Mouse (Mus musculus) frontal cortex, postnatal 25 days (tissue): Measurements from ENCODE around the gene Slc47a2.

Source experiments
- DNase-seq, 2 experiments: peaks; one replicate each; pipeline ENCODE4 v3.0.0; 2022; ENCODE audit warnings: low spot score in 2 of 2

Slc47a2 gene

DNA sequence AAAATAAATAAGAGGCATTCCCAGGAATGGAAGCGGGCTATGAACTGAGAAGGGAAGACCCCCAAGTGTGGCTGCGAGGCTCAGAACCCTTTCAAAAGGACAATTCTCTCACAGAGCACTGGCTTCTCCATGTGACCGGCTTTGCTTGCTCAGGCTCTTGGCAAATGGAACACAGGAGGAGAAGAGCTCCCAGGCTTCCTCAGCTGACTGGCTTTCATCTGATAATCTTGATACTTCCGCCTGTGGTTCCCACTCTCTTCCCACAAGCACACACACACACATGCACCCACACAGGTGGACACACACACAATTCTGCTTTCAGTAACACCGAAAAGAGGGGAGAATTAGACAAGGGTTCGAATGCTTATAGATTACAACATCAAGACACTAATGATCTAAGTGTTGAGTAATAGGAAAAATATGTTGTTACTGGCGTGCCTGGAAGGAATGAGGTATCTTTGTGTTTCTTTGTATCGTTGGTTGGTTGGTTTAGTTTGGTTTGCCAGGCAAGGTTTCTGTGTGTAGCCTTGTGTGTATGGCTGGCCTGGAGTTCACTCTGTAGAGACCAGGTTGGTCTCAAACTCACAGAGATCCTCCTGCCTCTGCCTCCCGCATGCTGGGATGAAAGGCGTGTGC, 59.1 kb downstream of the Slc47a2 start:
- no peak for DNase-seq

DNA sequence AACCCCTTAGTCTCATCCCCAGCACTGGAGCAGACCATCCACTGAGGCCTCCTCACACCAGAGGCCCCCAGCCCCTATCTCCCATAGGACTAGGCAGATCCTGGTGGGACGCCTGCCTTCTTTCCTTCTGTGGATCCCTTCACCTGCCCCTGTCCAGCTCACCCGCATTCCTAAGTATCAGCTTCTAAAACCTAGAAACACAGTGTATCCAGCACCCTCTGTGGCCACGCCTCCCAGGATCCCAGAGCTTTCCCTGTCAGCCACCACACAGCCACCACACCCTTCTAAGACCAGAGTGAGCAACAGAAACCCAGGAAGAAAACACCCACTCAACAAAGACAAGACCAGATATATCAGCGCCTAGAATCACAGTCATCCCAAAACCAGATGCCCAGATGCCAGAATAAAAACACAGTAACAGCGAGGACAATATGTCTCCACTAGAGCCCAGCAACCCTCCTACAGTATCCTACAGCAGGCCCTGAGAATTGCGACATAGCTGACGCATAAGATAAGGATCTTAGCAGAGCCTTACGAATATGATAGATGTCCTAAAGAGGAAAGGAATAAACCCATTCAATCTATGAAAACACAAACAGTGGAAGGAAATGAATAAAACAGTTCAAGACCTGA, 64.1 kb downstream of the Slc47a2 start:
- no peak for DNase-seq

DNA sequence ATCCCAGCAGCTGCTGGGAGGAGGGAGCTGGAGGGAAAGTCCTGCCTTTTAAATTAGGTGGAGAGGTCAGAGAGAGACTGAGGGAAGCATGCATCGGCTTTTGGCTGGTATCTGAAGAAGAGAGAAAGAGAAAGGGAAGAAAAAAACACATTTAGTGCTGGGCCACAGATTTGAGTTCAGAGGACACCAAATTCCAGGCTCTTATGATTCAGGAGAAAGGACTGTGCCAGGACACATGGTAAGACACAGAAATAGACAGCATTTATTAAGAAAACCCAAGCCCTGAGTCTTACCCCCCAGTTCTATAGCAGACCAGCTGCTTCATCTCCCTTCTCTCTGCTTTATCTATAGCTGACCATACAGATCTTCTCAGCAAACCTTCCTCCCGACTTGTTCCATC, 64.7 kb downstream of the Slc47a2 start:
- DNase-seq: no peak

DNA sequence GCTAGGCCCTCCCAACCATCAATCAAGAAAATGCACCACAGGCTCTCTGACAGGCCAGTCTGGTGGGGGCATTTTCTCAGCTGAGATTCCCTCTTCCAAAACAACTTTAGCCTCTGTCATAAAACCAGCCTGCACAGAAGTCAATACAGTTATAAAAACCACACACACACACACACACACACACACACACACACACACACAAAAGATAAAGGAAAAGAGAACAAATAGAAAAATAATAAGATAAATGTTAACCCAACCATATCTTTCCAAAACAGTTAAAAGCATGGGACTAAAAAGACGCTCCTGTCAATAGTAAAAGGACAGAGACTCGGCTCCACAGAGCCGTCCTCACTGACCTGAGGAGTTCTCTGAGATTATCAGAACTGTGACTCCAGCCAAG, 66.2 kb downstream of the Slc47a2 start:
- DNase-seq: no peak

DNA sequence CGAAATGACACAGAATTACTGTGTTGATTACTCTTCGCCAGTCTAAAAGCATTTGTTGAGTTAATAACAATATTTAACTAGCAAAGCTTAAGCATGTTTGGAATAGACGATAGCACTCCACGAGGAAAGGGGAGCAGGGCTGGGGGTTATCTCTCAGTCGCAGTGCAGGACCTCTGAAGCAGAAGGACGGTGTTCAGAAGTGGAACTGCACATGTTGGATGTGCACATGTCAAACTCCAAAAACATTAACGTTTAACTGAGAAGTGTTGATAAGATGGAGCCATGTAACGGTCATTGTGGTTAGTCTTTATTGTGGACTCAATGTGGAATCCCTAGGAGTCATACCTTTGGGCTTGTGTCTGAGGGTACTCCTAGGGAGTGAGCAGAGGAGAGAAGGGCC, 67.6 kb downstream of the Slc47a2 start:
- no peak for DNase-seq

DNA sequence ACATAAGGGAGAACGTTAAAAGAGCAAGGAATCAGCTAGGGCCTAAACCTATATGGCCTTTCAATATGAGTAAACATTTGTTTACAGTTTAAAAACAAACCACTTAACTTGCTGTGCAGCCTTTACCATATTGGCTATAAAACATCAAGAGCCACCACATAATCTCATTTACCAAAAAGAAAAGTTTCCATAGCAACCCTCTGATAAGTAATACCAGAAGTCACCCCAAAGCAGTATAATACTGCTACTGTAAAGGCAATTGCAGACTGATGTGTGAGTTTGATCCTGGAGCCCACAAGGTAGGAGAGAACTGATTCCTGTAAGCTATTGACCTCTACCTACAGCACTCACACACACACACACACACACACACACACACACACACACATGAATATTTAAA, 68.2 kb downstream of the Slc47a2 start:
- DNase-seq: no peak

DNA sequence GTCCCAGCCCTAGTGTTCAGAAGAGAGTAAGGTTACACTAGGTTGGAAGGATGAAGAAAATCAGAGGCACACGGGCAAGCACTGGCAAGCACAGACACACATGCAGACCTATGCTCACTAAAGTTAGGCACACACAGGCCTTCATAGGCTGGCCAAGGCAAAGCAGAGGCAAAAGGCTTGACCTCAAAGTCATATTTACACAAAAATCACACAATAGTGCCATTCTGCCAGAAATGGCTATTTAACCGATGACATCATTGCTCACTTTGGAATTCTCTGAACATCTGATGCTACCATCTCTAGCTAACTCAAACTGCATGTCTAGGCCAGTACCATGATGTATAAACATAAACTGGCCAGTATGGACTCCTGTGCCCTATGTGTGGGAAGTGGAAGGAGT, 68.7 kb downstream of the Slc47a2 start:
- no peak for DNase-seq

DNA sequence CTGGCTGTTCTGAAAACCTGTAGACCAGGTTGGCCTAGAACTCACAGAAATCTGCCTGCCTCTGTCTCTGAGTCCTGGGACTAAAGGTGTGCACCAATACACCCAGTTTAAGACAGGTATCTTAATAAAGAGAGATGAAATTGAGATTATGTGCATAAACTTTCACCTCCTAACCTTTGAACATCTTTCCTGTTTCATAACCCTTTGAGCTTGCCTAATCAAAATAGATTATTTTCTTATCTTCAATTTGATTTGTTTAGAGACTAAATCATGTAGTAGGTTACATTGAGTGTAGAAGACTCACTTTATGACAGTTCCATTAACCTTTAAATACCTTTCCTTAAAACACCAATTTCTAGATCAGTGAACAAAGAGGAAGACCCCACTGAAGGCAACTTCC, 71.0 kb downstream of the Slc47a2 start:
- no peak for DNase-seq

DNA sequence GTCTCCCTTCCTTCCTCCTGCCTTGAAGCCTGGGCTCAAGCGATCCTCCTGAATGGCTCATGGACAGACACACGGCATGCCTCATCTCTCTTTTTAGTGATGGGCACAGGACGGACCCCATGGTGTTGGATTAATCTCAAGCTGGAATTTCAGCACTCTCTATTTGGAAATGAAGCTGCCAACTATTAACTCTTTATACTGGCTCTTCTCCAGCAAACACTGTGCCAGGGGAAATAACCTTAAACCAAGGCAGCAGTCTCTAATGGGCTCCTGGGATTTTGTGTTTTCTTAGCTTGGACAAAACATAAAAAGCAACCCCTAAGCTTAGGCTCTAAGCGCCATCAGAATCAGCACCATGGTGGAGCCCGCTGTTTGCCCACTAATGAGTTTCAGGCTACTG, 72.3 kb downstream of the Slc47a2 start:
- DNase-seq: no peak

DNA sequence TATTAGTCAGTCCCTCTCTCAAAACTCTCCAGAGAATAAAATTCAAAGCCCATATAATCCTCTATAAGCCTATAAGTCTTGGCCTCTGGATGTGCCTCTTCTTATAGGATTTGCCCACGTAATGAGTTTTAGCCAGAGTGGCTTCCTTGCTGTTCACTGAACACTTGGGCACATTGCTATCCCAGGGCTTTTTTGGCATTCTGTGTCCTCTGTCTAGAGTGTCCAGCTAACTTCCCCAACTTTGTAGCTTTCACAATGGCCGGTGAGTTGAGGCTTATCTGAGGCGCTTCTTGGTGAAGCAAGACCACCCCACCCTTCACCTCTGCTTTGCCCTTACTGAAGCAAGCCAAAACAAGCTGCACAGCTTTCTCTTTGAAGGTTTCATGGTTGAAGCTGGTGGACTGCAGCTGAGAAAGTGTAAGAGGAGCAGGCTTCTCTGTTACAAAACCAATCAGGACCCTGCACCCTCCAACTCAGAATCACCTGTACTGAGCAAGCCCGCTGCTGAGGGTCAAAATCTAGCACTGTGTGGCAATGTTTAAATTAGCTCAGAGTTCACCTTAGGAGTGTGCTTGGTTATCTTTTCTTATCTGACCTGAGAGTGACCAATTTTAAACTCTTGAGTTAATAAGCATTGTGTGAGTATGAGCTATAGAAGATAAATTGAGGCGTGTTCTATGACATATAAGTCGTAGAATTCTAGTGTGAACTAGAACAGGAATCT, 73.9 kb downstream of the Slc47a2 start:
- no peak for DNase-seq

DNA sequence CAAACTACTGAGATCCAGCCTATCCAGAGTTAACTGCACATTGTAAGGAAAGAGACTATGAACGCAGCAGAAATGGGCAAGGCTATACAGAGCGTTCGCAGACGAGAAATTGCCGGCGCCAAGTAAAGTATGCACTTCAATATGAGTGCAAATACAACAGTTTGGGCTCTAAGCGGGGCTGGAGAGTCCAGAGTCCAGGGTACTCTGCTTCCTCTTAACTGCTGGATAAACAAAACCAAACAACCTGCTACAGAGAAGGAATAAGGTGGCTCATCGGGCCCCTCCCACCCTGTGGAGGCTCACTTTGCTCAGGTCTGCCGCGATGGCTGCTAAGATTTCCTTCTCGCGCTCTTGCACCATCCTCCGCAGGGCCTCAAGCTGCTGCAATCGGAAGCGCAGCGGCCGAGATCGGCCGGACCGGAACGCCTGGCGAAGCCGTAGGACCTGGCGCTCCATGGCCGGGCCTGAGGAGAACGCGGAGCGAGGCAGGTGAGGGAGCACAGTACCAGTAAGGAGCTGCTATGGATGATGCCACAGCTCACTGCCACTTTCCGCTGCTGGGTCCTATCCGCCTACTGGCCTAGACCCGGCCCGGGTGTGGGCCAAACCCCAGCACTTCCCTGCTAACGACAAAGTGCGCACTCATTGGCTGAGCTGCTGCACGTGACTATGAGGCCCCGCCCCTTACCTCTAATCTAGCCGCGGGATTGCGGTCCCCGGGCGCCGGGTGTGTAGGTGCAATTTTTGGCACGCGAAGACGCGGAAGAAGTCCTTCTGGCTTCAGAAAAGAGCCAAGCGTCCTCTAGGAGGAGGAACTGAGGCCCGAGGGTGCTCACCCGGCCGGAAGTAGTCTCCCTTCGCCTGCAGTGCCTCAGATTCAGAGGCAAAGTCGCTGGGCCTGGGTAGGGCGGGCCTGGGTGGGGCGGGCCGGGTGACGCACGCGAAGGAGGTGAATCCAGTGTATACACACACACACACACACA, 75.8 kb downstream of the Slc47a2 start, which contains the start of gene Aldh3a2:
Gene Aldh3a2 (minus strand): TSS at position 914 of the 983 bp plus-strand sequence.
- peak; percentile 86 to 88 for DNase-seq

DNA sequence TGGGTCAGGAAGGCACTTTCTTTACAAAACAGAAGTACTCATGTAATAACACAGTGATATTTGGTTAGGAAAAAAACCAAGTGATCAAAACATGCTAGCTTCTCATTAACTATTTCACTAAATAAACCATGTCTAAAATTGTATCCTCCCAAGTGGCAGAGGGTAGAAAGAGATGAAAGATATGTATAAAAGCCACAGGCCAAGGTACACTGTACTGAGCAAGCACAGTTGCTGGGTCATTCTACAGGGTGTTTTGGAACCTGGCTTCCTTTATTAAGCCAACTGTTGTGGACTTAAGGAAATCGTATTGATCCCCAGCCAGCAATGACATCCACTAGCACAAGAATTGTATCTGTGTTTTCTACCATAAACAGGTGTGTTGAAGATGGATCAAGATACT, 78.8 kb downstream of the Slc47a2 start:
- no peak for DNase-seq

DNA sequence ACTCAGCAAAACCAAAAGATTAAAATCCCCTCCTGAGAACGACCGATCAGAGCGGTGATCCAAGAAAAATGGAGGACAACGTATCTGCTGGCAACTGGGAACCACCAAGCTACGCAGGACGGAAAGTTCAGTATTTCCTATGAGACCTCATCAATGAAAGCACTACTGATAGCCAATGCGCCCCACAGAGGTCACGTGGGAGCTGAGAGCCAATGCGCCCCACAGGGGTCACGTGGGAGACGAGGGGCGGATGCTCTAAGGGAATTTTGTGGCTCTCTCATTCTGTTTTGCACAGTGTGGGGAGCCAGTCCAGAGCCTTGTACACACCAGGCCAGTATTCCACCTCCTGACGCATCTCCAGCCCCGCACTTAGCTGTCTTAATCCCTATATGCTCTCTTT, 80.1 kb downstream of the Slc47a2 start:
- no peak for DNase-seq

DNA sequence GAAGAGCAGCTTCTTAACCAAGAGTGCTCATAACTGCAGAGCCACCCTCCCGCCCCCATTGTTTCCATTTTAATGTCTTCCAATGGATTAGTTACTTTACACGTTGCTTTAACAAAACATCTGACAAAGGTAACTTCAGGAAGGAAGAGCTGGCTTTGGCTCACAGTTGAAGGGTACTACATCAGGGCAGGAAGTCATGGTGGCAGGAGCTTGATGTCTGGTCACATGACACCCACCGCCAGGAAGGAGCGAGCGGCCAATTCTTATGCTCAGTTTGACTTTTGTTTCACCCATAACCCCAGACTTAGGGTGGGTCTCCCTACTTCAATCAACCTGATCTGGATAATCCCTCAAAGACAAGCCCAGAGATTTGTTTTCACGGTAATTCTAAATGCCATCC, 83.6 kb downstream of the Slc47a2 start:
- no peak for DNase-seq

DNA sequence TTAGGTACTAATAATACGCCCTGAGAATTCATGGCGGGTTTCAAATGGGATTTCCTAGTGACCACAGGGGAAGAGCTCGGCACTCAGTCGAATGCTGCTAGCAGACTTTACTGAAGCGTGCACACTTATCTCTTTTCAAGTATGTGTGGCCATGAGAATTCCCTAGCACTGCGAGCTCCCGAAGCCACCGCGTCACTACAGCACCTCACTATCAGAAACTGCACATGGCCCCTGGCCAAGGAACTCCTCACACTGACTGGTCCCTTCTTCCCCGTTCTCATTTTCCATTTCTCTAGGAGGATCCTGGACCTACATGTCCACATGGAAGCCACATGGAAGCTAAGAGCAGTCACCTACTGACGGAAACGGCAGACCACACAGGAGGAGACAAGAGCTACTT, 89.9 kb downstream of the Slc47a2 start:
- no peak for DNase-seq

DNA sequence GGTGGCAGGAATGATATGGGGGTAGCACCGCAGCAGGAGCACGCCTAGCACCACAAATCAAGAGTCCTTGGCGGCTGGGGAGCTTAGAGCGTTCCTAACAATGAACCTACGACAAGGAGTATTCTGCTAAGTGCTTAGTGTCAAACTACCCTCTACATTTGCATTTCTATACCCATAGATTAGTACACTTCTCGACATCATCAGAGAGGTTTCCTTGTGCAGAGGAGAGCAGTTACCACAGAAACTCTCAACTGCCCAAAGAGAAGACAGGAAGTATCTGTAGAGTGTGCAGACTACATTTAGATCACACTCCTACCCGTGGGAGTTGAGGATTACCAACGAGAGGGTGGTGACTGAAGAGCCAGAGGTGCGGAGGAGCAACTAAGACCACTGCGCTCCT, 90.9 kb downstream of the Slc47a2 start:
- DNase-seq: no peak
